Mouse (Mus musculus) forebrain, embryonic 13.5 days (tissue): ENCODE data around the gene Msln. TPM values are rescaled to one million over a fixed set of nuclear protein-coding genes. Genes with fewer than 3 reads are reported as not detected.

Source experiments
- ATAC-seq: fragments of 200-750 bp; cut with Nextera tagmentation; 2 replicates; pipeline ENCODE4 v1.8.0; 2017
- H3K27ac ChIP-seq: fragments of 300-500 bp; sonication (generic); 2 replicates; pipeline ENCODE4 v1.5.1; 2015; ENCODE audit warnings: inconsistent platforms, mild to moderate bottlenecking, moderate library complexity
- H3K27me3 ChIP-seq: fragments of 300-500 bp; sonication (generic); 2 replicates; pipeline ENCODE4 v1.6.1; 2015; ENCODE audit warnings: mild to moderate bottlenecking, inconsistent platforms
- H3K36me3 ChIP-seq: fragments of 300-500 bp; sonication (generic); 2 replicates; pipeline ENCODE4 v1.6.1; 2015; ENCODE audit warnings: mild to moderate bottlenecking, inconsistent platforms; ENCODE audit not compliant: poor library complexity, severe bottlenecking
- H3K4me1 ChIP-seq: fragments of 300-500 bp; sonication (generic); 2 replicates; pipeline ENCODE4 v1.6.1; 2015; ENCODE audit warnings: inconsistent platforms
- H3K4me2 ChIP-seq: fragments of 300-500 bp; sonication (generic); 2 replicates; pipeline ENCODE4 v1.6.1; 2015; ENCODE audit warnings: inconsistent platforms, mild to moderate bottlenecking, moderate library complexity
- H3K4me3 ChIP-seq: fragments of 300-500 bp; sonication (generic); 2 replicates; pipeline ENCODE4 v1.5.1; 2015; ENCODE audit warnings: mild to moderate bottlenecking, inconsistent platforms
- H3K9ac ChIP-seq: fragments of 300-500 bp; sonication (generic); 2 replicates; pipeline ENCODE4 v1.6.1; 2015; ENCODE audit warnings: mild to moderate bottlenecking, inconsistent platforms
- H3K9me3 ChIP-seq: fragments of 300-500 bp; sonication (generic); replicated peaks from 2 replicates; pipeline ENCODE4 v1.6.1; 2016; ENCODE audit warnings: inconsistent platforms
- WGBS: fragments of 180-500 bp; shearing (Covaris S2); methylation state at CpG from one replicate; pipeline ENCODE4 v1.1.7; 2015; 5-methylcytosine and 5-hydroxymethylcytosine counted together
- polyA plus RNA-seq: library from polyadenylated mRNA; unstranded; fragments of >200 nt; fragmentation: Nextera tagmentation; extraction: Ambion mirVana; gene quantifications from 2 replicates; pipeline ENCODE4 v1.2.1, GENCODE M21; 2015

Gene Msln
- 0.18 TPM in 1 of 2 replicates, not detected in the other for polyA plus RNA-seq

GRCm38 (mm10) chr17:25754241-25754640 lies at the start of gene Msln:
Gene Msln (minus strand): TSS chr17:25754378.
- no peak for ATAC-seq
- Histone ChIP-seq H3K4me2 (no peak within 1 kb of the TSS), H3K9ac (no peak within 1 kb of the TSS), H3K9me3 (no peaks in the 10 kb centered on the region), H3K4me3 (no peak within 1 kb of the TSS), H3K27ac (no peak within 1 kb of the TSS), H3K36me3 (no peaks in the 10 kb centered on the region), H3K27me3 (peaks cover 2% of the 10 kb centered on the region; the same call in 1 of the 2 replicates), H3K4me1 (peaks cover 7% of the 10 kb centered on the region)
- WGBS: 74% methylated on average over 9 of the region's 9 CpGs

GRCm38 (mm10) chr17:25802825-25803517 lies 48.8 kb upstream of the Msln start:
- Histone ChIP-seq H3K9me3 (no peaks in the 10 kb centered on the region), H3K4me1 (peaks cover 26% of the 10 kb centered on the region), H3K9ac (peak overlapping the region; percentile 57), H3K4me2 (peak overlapping the region; percentile 42), H3K27me3 (no peaks in the 10 kb centered on the region), H3K4me3 (peak overlapping the region; percentile 14; the same call in 1 of the 2 replicates), H3K36me3 (no peaks in the 10 kb centered on the region), H3K27ac (peak overlapping the region; percentile 91)
- ATAC-seq: peak; percentile 93
- WGBS: 9% methylated on average over 10 of the region's 10 CpGs

GRCm38 (mm10) chr17:25801029-25801428 lies 46.9 kb upstream of the Msln start:
- H3K36me3 ChIP-seq: no peaks in the 10 kb centered on the region
- H3K4me1 ChIP-seq: peaks cover 40% of the 10 kb centered on the region
- H3K9me3 ChIP-seq: no peaks in the 10 kb centered on the region
- no peak overlapping the region for H3K27ac ChIP-seq
- no peaks in the 10 kb centered on the region for H3K27me3 ChIP-seq
- H3K4me3 ChIP-seq: no peak overlapping the region
- no peak overlapping the region for H3K4me2 ChIP-seq
- H3K9ac ChIP-seq: no peak overlapping the region
- 0 out of 2 replicates have a peak, but pooled peaks have one; percentile 6 for ATAC-seq
- WGBS: 8% methylated on average over 6 of the region's 6 CpGs

GRCm38 (mm10) chr17:25796951-25797369 lies 42.8 kb upstream of the Msln start, which contains the start of gene Metrn:
Gene Metrn (minus strand): TSS chr17:25797136.
- Histone ChIP-seq H3K27ac (peak within 1 kb of the TSS; percentile 68), H3K4me2 (peak within 1 kb of the TSS; percentile 94), H3K9me3 (no peaks in the 10 kb centered on the region), H3K36me3 (no peaks in the 10 kb centered on the region), H3K9ac (peak within 1 kb of the TSS; percentile 75), H3K4me1 (peaks cover 55% of the 10 kb centered on the region), H3K4me3 (peak within 1 kb of the TSS; percentile 74), H3K27me3 (no peaks in the 10 kb centered on the region)
- ATAC-seq: peak; percentile 67
- WGBS: 1% methylated on average over 32 of the region's 35 CpGs

GRCm38 (mm10) chr17:25796211-25796771 lies 42.1 kb upstream of the Msln start:
- Histone ChIP-seq H3K27me3 (no peaks in the 10 kb centered on the region), H3K4me3 (peak overlapping the region; percentile 74), H3K27ac (peak overlapping the region; percentile 68), H3K4me1 (peaks cover 61% of the 10 kb centered on the region), H3K9ac (peak overlapping the region; percentile 75), H3K4me2 (peak overlapping the region; percentile 94), H3K9me3 (no peaks in the 10 kb centered on the region), H3K36me3 (no peaks in the 10 kb centered on the region)
- ATAC-seq: no peak
- 1% methylated on average over 37 of the region's 37 CpGs for WGBS

- H3K4me2 ChIP-seq: peak within 1 kb of the TSS; percentile 94
- 0 out of 2 replicates have a peak, but pooled peaks cover under 1% of the 10 kb centered on the region for H3K36me3 ChIP-seq
- H3K9me3 ChIP-seq: no peaks in the 10 kb centered on the region
- ATAC-seq: no peak
- peak within 1 kb of the TSS; percentile 74 for H3K4me3 ChIP-seq
- 5% methylated on average over 6 of the region's 6 CpGs for WGBS
- H3K27me3 ChIP-seq: no peaks in the 10 kb centered on the region
- H3K4me1 ChIP-seq: peaks cover 67% of the 10 kb centered on the region
- H3K27ac ChIP-seq: peak within 1 kb of the TSS; percentile 94
- H3K9ac ChIP-seq: peak within 1 kb of the TSS; percentile 75
These were observed 41.5 kb upstream of the Msln start, which contains the start of gene AC134908.4 for GRCm38 (mm10) chr17:25795609-25796092. Gene AC134908.4 (minus strand): TSS chr17:25795659.

GRCm38 (mm10) chr17:25794998-25795397 lies 40.8 kb upstream of the Msln start:
- H3K9ac ChIP-seq: peak overlapping the region; percentile 75
- peak overlapping the region; percentile 74 for H3K4me3 ChIP-seq
- peak overlapping the region; percentile 94 for H3K4me2 ChIP-seq
- H3K4me1 ChIP-seq: peaks cover 70% of the 10 kb centered on the region
- peak overlapping the region; percentile 94 for H3K27ac ChIP-seq
- no peaks in the 10 kb centered on the region for H3K9me3 ChIP-seq
- H3K27me3 ChIP-seq: no peaks in the 10 kb centered on the region
- 50% methylated on average over 17 of the region's 17 CpGs for WGBS
- no peak for ATAC-seq
- 0 out of 2 replicates have a peak, but pooled peaks cover 5% of the 10 kb centered on the region for H3K36me3 ChIP-seq

GRCm38 (mm10) chr17:25794197-25794596 lies 40.0 kb upstream of the Msln start:
- Histone ChIP-seq H3K4me2 (peak overlapping the region; percentile 94), H3K4me1 (peaks cover 70% of the 10 kb centered on the region), H3K9me3 (no peaks in the 10 kb centered on the region), H3K36me3 (peaks cover 12% of the 10 kb centered on the region), H3K4me3 (peak overlapping the region; percentile 74; the same call in 1 of the 2 replicates), H3K27me3 (no peaks in the 10 kb centered on the region), H3K27ac (peak overlapping the region; percentile 94), H3K9ac (peak overlapping the region; percentile 75)
- ATAC-seq: no peak
- WGBS: 7% methylated on average over 13 of the region's 13 CpGs

- Histone ChIP-seq H3K4me2 (peak within 1 kb of the TSS; percentile 94), H3K36me3 (peaks cover 25% of the 10 kb centered on the region), H3K4me3 (peak within 1 kb of the TSS; percentile 74), H3K9me3 (no peaks in the 10 kb centered on the region), H3K27me3 (no peaks in the 10 kb centered on the region), H3K4me1 (peaks cover 69% of the 10 kb centered on the region), H3K27ac (peak within 1 kb of the TSS; percentile 94), H3K9ac (peak within 1 kb of the TSS; percentile 77)
- 1% methylated on average over 13 of the region's 14 CpGs for WGBS
- peak; percentile 50 for ATAC-seq
These were observed 38.4 kb upstream of the Msln start, which contains the start of gene Fam173a for GRCm38 (mm10) chr17:25792615-25793014. Gene Fam173a (minus strand): TSS chr17:25792901.

GRCm38 (mm10) chr17:25791843-25792527 lies 37.8 kb upstream of the Msln start:
- H3K4me1 ChIP-seq: peaks cover 63% of the 10 kb centered on the region
- H3K4me2 ChIP-seq: peak overlapping the region; percentile 94
- H3K9ac ChIP-seq: peak overlapping the region; percentile 77
- WGBS: under 1% methylated on average over 45 of the region's 45 CpGs
- peak overlapping the region; percentile 94 for H3K27ac ChIP-seq
- peak overlapping the region; percentile 64 for H3K4me3 ChIP-seq
- H3K9me3 ChIP-seq: no peaks in the 10 kb centered on the region
- H3K36me3 ChIP-seq: peaks cover 27% of the 10 kb centered on the region
- no peaks in the 10 kb centered on the region for H3K27me3 ChIP-seq
- peak; percentile 74 for ATAC-seq

- Histone ChIP-seq H3K4me3 (peak overlapping the region; percentile 64), H3K9me3 (no peaks in the 10 kb centered on the region), H3K4me1 (peaks cover 58% of the 10 kb centered on the region), H3K27me3 (no peaks in the 10 kb centered on the region), H3K36me3 (peaks cover 27% of the 10 kb centered on the region), H3K4me2 (peak overlapping the region; percentile 94), H3K27ac (peak overlapping the region; percentile 94), H3K9ac (peak overlapping the region; percentile 77)
- WGBS: 26% methylated on average over 19 of the region's 19 CpGs
- no peak; the same call in 1 of the 2 replicates for ATAC-seq
These were observed 37.2 kb upstream of the Msln start for GRCm38 (mm10) chr17:25791320-25791842.
